Mouse (Mus musculus): ENCODE data around the gene BC004004.
"Not testable (repeated sequence)": the region's sequence is repeated elsewhere in the genome, so short reads cannot be mapped to it uniquely, and the experiment has no call there.

BC004004 gene

DNA sequence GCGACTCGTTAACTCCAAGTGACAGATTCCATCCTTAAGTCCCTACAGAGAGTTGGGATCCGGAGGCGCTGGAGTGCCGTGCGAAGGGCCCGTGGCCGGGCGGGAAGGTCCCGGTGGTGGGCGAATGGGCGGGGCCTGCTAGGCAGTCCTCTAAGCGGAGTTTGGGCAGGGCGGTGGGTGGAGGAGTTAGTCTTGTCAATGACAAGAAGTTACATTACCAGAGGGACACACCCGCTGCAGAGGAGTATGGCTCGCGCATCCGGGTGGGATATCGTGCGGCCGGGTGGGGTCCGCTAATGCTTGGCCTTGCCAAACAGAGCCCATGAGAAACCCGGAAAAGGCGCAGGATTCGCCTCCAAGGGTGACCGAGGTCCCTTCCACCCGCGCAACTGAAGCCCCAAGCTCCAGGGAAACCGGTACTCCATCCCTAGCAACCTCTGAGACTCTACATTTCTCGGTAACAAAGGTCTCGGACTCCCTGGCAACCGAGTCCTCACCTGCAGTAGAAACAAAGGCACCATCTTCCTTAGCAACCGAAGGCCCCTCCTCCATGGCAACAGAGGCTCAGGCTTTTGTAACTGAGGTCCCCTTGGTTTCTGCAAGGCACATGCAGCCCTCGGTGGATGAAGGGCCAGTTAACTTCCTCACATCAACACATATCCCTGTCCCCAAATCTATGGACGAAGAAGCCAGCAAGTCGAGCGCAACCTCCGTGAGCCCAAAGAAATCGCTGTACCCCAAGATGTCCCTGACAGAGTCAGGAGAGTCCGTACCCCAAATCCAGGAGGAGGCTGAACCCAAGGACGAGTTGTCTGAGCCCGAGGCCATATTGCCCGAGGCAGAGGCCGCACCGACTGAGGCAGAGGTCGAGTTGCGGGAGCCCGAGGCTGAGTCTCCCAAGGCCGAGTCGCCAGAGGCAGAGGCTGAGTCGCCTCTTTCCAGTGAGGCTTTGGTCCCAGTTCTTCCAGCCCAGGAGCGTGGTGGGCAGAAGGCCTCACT, 58.2 kb downstream of the BC004004 start:
- no peak for DNase-seq

DNA sequence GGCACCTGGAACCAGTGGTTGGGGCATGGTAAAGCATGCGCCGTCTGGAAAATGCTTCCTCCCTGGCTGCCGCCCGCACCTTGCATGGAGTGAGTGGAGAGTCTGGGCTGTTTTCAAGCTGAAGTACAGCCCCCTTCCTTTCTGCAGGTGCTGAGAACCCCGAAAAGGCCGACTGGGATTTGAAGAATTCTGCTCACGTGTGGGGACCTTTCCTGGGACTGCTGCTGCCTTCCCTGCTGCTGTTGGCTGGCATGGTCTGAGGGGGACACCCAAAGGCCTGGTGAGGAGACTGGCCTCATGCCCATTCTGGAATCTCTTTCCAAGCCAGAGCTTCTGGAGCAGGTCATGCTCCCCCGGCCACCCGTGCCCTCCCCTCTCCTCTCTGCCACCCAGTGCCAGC, 59.1 kb downstream of the BC004004 start:
- DNase-seq = no peak

DNA sequence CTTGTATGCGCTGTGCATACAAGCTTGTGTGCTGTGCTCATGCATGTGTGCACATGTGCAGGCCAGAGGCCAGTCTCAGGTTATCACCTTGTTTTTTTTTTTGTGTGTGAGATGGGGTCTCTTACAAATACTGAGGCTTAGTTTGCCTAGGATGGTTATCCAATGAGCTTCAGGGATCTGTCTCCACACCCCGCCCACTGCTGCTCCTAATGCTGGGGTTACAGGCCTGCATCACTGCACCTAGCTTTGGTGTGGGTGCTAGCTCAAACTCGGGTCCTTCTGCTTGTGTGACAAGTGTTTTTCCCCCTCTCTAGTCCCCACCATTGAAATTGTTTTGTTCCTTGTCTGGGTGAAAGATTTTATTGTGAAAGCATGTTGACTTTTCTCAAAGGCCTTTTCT, 61.6 kb downstream of the BC004004 start:
- DNase-seq = no peak

DNA sequence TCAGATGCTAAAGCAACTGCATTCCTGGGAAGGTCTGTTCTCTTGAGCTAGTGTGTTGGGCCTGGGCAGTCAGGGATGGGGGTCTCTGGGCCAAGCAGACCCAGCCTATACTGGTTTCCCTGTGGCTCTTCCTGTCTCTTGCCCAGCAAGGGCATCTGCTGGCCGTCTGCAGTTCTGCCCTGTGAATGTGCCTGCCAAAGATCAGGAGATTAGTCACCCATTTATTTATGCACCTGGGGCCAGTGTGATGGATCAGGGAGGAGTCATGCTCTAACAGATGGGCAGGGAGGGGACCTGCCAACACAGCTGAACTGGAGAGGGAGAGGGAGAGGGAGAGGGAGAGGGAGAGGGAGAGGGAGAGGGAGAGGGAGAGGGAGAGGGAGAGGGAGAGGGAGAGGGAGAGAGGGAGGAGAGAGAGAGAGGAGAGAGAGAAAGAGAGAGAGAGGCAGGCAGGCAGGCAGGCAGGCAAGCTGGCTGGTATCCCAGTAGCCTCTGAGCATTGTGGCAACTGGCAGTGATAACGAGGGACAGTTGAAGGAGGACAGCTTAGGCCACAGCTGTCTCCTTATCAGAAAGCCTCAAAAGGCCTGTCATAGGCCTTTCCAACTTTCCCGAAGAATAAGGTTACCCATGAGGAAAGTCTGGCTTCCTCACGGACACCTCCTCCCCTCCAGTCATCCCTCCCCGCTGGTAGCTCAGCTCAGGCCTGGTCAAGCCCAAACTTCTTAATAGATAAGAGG, 62.3 kb downstream of the BC004004 start:
- DNase-seq = peak; percentile 87

DNA sequence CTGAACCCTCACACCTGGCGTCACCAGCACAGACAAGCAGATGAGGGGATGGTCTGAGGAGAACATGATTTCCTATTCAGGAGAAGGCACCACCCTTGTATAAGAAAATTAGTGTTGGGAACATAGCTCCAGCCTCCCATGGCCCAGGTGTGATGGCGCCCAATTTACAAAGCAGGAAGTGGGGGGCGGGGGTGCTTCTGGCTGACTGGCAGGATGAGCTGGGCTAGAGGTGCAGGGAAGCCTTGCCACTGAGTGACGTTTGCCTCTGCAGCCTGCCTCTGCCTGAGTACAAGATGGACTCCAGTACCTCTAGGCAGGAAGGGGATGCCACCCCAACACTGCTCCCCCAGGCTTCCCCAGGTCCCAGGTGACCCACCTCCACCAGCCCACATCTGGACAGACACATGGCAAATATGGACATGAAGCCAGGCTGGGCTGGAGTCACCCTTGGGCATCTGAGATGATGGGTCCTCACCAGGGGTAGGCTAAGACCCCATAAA, 63.6 kb downstream of the BC004004 start:
- peak; percentile 34 for DNase-seq

DNA sequence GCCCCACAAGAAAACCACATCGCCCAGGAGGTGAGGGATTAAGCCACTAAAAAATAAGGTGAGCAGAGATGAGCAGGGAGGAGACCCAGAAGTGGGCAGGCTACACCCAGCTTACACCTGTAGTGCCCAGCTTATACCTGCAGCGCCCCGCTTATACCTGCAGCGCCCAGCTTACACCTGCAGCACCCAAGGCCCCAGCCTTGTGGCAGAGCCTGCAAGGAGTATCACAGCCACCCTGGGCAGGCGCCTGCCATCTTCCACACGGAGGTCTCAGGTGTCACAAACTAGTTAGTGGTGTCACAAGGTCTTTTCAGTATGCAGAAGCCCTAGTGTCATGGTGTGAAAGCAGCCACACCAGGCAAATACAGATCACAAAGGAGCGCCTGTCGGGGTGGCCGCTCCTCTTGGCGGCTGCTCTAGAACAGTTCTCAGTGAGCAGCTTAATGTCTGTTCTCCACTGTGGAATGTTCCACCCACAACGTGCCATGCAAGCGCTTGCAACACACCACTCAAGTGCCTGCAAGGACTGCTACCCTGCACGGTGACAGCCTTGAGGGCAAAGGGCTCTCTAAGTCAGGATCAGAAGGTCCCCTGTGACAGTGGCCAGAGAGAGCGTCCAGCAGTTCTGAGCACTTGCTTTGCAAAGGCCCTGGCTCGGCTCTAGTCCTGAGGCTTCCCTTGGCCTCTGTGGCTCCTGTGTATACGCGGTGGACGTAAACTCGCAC, 67.8 kb downstream of the BC004004 start:
- no peak for DNase-seq

DNA sequence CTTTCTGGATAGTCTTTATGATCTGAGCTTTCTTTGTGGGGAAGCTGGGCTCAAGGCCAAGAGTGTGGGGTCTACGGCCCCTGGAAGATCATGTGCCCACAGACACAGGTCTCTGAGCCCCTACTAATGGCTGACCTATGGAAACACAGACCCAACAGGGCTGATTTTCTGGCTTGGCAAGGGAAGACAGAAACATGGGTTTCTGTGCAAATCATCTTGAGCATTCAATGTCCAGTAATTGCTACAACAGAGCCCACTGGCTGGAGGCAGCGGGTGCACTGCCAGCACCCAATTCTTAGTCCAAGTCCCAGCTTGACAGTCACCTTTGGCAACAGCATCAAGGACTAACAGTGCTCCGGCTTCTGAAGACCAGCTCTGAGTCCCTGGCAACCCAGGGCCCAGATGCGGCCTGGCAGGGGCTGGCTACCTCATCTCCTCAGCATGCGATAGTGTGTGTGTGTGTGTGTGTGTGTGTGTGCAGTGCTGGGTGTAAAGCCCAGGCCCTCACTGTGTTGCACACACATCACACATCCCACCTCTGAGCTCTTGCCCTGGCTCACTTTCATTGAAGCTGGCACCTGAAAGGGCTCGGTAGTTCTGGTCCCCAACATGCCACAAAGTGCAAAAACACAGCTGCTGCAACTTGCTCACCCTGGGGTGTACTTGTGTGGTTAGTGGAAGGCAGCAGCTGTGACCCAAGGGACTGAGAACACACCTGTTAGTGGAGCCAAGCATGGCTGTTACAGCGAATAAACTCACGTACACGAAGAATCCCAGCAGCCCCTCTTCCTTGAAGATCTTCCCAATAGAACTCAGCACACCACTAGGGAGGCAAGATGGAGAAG, 69.6 kb downstream of the BC004004 start:
- DNase-seq = no peak

DNA sequence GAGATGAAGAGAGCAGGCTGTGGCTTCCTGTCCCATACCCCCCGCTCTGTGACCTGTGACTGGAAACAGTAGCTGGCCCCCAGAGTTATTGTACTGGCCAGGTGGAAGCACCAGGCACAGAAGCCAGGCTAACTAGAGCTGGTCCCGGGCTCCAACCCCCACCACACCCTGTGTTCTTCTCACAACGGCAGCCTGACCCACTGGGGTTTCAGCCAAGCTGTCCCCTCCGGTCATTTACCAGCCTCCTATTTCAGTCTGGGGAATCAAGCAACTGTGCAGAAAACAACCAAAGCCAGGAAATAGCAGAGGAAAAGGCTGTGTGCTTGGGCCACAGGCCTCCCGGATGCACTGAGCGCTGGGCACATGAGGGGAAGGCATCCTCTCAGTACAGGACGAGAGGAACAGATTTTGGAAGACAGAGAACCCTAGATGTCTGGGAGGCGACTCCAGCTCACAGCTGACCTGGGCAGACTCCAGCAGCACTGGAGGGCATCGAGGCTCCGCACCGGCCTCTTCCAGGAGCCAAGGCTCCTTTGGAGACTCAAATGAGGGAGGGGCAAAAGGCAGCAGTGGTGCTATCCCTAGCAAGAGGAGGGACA, 70.7 kb downstream of the BC004004 start:
- peak; percentile 41 for DNase-seq

DNA sequence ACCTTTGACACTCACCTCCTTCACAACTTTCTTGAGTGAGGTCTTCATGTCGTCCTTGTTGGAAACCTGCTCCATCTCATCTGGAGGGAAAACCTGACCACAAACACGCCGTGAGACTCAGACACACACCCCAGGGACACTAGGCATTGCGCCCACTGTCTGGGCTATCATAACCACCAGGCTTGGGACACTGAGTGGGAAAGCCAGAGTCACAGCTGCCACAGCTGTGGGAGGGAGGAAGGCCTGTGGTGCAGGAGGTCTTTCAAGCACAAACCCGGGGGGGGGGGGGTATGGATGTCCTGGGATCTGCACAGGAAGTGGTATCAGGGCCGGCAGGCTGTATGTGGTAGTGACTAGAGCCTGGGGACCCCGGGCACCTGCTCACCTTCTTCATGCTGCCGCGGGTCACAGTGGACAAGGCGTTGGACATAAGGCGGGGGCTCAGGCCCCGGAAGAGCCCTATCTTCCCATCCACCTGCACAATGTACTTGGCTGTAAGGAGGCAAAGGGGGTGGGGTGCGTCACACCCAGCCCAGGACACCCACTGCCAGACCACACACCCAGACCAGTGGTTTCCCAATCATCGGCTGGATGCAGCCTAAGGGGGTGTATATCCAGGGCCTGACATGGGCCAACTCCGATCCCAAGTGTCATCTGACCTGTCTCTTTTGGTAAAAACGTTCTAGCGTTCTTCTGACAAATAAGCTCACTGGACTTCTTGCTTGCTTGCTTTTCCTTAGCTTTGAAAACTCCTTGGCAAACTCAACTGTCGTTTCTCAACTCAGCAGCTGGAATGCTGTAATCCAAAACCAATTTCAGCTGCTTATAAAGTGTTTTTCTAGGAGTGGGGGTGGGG, 72.0 kb downstream of the BC004004 start:
- peak; percentile 30 for DNase-seq

DNA sequence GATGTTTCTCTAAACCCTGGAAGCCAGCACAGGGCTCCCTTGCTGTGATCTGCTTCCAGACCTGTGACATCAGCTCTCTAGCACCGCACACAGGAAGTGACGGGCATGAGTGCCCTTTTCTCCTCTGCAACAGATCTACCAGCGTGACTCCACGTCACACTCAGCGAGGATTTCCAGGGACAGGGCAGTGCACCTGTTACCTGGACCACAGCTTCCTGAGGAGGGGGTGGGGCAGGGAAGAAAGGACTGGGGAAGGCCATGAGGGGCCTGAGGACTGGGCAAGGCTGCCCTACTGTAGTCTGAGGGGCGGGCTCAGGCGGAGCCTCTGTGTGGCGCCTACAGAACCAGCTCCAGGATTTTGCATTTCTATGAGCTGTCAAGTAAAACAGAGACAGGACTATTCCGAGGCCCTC, 73.0 kb downstream of the BC004004 start:
- peak; percentile 46 for DNase-seq

DNA sequence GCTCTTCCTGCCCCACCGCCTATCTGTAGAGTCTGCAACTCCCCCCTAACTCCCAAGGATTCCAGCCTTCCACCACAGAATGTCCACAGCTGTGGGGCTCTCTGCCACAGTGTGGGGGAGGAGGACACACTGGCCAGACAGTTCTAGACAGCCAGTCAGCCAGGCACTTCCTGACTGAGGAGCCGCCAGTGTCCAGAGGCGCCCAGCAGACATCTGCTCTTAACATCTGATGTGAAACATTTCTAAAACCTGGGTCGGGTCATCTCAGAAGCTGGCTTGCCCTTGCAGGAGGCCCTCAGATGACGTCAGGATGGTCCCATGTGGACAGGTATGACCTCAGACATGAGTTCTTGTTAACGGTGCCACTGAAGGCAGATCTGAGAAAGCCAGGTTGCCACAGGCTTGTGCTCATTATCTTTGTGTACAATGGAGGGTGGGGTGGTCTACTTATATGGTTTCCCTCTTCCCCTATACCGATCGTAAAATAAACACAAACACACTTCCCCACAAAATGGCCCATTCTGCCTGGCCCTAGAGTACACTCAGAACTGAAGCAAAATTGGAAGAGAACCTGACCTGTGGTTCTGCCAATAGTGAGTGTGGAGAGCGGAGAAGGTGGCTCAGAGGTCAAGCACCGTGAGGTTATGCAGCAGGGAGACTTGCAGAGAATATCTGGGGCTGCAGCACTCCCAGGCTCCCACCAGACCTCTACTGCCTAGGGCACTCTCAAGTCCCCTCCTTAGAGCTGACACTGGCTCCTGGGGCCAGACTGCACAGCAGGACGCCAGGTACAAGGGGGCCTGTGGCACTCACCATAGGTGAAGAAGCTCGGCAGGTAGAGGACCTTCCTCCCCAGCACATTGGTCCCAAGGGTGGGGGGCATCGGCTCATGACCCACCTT, 73.7 kb downstream of the BC004004 start:
- no peak for DNase-seq

DNA sequence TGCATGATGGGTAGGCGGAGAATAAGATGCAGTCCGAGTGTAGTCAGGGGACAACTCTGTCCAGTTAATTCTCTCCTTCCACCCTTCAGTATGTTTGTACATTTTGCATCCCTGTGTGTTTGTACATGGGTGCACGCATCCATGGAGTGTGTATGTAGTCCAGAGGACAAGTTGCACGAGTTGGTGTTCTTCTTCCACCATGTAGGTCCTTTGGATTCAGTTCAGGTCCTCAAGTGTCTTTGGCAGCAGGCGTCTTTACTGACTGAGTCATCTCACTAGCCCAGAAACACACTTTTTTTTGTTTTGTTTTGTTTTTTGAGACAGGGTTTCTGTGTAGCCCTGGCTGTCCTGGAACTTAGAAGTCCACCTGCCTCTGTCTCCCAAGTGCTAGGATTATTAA, 74.7 kb downstream of the BC004004 start:
- no peak for DNase-seq

DNA sequence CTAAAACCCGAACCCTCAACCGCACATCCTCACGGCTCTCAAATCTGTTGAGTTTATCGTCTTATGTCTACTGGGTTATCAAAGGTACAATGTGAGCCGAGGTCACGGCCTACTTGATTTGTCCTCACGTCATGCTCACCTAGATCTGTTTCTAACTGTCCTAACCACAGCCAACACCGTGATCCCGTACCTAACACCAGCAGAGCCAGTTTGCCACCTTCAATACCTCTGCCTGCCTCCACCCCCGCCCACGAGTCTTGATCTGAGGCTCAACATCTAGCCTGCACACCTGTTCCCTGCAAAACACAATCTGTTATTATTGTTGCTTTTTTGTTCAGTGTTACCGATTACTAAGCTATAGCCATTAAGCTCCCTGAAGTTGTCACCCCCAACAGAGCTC, 76.7 kb downstream of the BC004004 start:
- no peak for DNase-seq

DNA sequence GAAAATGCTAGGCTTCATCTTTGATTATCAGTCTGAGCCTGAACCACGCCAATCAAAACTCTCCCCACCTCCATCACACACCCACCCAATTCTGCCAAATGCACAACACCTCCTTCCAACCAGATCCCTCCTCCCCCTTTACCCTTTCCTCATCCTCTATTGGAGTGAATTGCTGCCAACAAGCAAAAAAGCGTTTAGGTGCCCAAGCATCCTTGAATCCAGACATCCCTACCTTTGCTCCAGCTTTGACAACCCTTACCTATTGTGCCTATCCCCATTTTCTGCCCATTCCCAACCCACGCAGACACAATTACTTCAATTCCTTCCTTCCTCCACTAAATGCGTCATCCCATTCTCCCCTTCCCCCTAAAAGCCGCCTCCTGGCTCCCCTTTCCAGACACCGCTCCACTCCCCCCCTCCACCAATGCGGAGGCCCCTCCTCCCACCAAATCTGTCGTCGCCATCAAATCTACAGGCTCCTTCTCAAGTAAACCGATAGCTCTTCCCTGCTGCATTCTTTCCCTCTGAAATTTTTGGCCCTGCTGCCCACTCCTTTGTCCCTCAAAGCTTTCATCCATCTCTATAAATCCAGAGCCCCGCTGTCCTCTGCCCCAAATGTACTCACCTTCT, 78.0 kb downstream of the BC004004 start:
- peak; percentile 65 for DNase-seq

DNA sequence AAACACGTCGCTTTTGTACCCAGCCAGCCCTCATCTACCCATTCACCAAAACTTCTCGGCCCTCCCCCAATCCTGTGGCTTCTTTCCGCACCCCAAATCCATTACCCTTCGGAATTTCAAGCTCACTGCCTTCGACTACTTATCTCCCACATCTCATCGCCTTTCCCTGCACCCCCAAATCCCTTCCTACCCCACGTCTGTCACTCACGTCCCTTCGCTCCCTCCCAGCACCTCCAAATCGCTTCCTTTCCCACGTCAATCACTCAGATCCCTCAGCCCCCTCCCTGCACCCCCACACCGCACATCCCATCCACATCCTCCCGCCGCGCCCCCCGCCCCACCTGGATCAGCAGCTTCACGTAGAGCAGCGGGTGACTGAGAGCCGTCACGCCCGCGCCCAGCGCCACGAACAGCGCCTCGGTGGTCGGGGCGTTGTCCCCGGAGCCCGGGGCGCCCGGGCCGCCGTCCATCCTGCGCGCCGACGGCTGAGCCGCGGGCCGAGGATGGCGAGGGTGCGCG, 78.6 kb downstream of the BC004004 start:
- DNase-seq = peak; percentile 56

DNA sequence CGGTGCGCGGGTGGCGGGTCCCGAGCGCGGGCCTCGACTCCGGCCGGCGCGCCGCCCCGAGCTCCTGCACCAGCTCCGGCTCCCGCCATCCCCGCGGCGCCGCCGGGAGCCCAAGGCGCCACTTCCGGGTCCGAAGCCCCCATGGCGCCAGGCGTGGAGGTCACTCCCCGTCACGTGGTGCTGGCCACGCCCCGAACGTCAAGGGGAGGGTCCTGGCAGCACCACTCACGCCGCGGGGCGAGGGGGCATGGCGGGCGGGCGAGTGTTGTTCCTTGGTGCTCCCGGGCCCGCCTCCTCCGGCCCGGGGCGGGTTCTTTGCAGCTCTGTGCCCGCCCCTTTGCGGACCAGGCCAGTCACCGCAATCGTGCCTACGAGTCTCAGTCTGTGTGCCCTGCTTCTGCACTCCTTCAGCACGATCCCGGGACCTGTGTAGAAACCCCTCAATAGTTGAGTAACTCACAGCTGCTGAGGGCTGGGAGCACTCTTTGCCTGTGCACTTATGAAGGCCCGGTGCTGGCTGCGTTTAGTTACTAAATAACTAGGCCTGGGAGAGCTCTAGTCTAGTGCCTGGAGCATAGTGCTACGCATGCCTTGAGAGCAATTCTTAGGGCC, 79.2 kb downstream of the BC004004 start, which contains the start of gene Mtch1:
Gene Mtch1, minus strand, starts transcription at position 290 of the 612 bp plus-strand sequence.
- DNase-seq = peak; percentile 96

DNA sequence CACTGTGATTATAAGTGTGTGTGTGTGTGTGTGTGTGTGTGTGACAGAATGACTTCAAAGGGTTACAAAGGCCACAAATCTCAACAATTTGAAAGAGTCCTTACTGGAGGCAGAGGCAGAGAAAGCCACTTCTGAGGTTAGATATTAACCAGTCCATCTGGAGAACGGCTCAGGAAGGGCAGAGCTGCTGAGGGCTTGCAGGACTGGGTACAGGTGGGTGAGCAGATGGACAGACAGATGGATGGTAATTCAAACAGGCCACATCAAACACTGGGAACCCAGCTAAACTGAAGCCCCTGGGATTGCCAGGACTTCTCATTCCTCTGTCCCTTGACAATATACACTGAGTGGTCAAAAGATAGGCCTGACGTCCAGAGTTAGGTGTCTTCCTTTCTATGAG, 80.4 kb downstream of the BC004004 start:
- DNase-seq = peak; percentile 68

DNA sequence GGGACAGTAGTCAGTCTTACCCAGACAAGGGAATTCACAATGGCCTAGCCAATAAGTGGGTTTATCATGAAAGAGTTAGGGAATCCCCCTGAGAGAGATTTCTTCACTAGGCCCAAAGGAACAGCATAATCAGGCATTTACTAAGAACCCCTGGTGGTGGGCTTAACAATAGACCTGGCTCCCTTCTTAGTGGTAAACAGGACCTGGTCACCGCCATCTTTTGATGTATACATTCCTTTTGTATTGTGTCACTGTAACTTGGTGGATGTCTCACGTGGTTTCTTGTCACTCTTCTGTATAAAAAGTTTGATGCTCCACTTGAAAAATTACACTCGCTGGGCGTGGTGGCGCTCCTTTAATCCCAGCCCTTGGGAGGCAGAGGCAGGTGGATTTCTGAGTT, 82.5 kb downstream of the BC004004 start:
- DNase-seq = not testable (repeated sequence)
